Comparison of ENCODE assay signal across 10 mouse cellular contexts in the genomic region with DNA sequence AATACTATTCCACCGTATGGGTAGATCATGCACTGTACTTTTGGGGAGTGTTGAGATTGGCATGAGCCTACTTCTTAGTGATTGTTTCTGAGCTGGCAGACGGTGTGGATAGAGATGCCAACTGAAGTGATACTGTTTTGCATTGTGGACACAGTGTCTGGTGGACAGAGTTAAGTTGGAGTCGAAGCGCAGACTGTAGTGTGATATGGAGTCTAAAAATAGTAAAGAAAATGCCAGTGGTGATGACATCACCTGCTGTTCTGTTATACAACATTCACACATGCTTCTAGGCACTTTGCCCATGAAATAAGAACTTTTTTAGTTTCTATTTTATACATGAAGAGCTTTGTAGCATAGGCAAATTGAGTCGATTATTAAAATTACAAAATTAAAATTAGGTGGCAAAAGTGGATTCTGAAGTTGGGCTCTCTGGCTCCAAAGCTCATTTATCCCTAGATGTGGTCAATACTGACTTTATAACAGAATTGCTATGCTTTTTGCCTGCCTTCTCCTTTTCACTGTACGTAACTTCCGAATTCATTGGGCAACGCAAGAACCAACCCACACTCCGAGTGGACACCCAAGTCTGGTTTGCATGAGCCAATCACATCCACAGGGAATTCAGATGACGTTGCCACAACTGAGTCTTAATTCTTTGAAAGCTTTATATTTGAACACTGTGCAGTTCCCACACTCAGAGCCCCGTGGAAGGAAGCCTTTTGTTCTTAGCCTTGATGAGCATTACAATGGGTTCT. TPM values are rescaled to one million over a fixed set of nuclear protein-coding genes. Genes with fewer than 3 reads are reported as not detected.
A peak's percentile ranks its signal among the peaks of the same experiment; 100 is the strongest.
DNase-seq lines count a peak whose midpoint lies in the region.
"Had no signal": no experiment of that assay in that cellular context is flagged by ENCODE, and none has a peak within 500 bp of the region (broad histone marks: within the 10 kb centered on the region; RNA-seq: fewer than 3 reads in every experiment).

No protein-coding gene starts in this region.

- DNase-seq in frontal cortex, adult 2 months (ENCODE audit: extremely low spot score in 1 of 2, low spot score in 1 of 2) = peak; percentile 28 to 66
- no peak for DNase-seq in frontal cortex, postnatal 14 days (ENCODE audit: low spot score in 2 of 2)
- DNase-seq in right cerebral cortex, adult 2 months (ENCODE audit: low spot score in 2 of 2) = peak; percentile 26 to 27
- no peak for DNase-seq in right cerebral cortex, postnatal 25 days
- peak; percentile 18 to 35 for DNase-seq in left cerebral cortex, adult 9 months (ENCODE audit: low spot score in 2 of 2)
- no peak for DNase-seq in thymus, postnatal 36 days
- DNase-seq in liver = no peak
- no peak for DNase-seq in neural tube, embryonic 10.5 days (ENCODE audit: extremely low spot score, low spot score)
- DNase-seq: gastrocnemius, postnatal 10 days; layer of hippocampus, adult 9-11 months had no signal

RNA-seq across cellular contexts. Expression of a gene that starts 6.0 kb away (rescaled TPM):
- 92.7 and 95.5 TPM in 2 replicates for polyA plus RNA-seq in frontal cortex, adult 2 months (2012; rRNA removed)

Comparison
In these comparisons a context has a peak if more than half of its experiments do, and no peak if none do; other contexts are left out.
1. DNase-seq: peak in frontal cortex, adult 2 months (2 of 2), right cerebral cortex, adult 2 months (2 of 2) and left cerebral cortex, adult 9 months (2 of 2); none in frontal cortex, postnatal 14 days (0 of 2), right cerebral cortex, postnatal 25 days (single experiment), thymus, postnatal 36 days (0 of 2), liver (single experiment) and neural tube, embryonic 10.5 days (single experiment).